Mouse (Mus musculus) hindbrain, embryonic 12.5 days (tissue): Measurements from ENCODE around the gene Zfp551. TPM values are rescaled to one million over a fixed set of nuclear protein-coding genes. Genes with fewer than 3 reads are reported as not detected.
A peak's percentile ranks its signal among the peaks of the same experiment; 100 is the strongest.

ENCODE experiments used
- ATAC-seq: fragments of 200-750 bp; cut with Nextera tagmentation; 2 replicates; pipeline ENCODE4 v1.8.0; 2017; ENCODE audit warnings: moderate TSS enrichment; ENCODE audit not compliant: low FRiP score
- H3K27ac ChIP-seq: fragments of 300-500 bp; sonication (generic); 2 replicates; pipeline ENCODE4 v1.5.1; 2016; ENCODE audit warnings: mild to moderate bottlenecking
- H3K27me3 ChIP-seq: fragments of 300-500 bp; sonication (generic); 2 replicates; pipeline ENCODE4 v1.6.1; 2016; ENCODE audit warnings: mild to moderate bottlenecking
- H3K36me3 ChIP-seq: fragments of 300-500 bp; sonication (generic); 2 replicates; pipeline ENCODE4 v1.6.1; 2016; ENCODE audit warnings: mild to moderate bottlenecking
- H3K4me1 ChIP-seq: fragments of 300-500 bp; sonication (generic); 2 replicates; pipeline ENCODE4 v1.6.1; 2016
- H3K4me2 ChIP-seq: fragments of 300-500 bp; sonication (generic); replicated peaks from 2 replicates; pipeline ENCODE4 v1.6.1; 2016; ENCODE audit warnings: mild to moderate bottlenecking
- H3K4me3 ChIP-seq: fragments of 300-500 bp; sonication (generic); 2 replicates; pipeline ENCODE4 v1.5.1; 2016; ENCODE audit warnings: mild to moderate bottlenecking
- H3K9ac ChIP-seq: fragments of 300-500 bp; sonication (generic); 2 replicates; pipeline ENCODE4 v1.6.1; 2016; ENCODE audit warnings: mild to moderate bottlenecking, moderate library complexity
- H3K9me3 ChIP-seq: fragments of 300-500 bp; sonication (generic); replicated peaks from 2 replicates; pipeline ENCODE4 v1.6.1; 2016; ENCODE audit warnings: mild to moderate bottlenecking
- WGBS: fragments of 180-500 bp; shearing (Covaris S2); methylation state at CpG from one replicate; pipeline ENCODE4 v1.1.7; 2016; 5-methylcytosine and 5-hydroxymethylcytosine counted together
- polyA plus RNA-seq: library from polyadenylated mRNA; unstranded; fragments of >200 nt; fragmentation: Nextera tagmentation; extraction: Ambion mirVana; gene quantifications from 2 replicates; pipeline ENCODE4 v1.2.1, GENCODE M21; 2016

The Zfp551 gene
- polyA plus RNA-seq: 5.4 and 5.7 TPM in 2 replicates

DNA sequence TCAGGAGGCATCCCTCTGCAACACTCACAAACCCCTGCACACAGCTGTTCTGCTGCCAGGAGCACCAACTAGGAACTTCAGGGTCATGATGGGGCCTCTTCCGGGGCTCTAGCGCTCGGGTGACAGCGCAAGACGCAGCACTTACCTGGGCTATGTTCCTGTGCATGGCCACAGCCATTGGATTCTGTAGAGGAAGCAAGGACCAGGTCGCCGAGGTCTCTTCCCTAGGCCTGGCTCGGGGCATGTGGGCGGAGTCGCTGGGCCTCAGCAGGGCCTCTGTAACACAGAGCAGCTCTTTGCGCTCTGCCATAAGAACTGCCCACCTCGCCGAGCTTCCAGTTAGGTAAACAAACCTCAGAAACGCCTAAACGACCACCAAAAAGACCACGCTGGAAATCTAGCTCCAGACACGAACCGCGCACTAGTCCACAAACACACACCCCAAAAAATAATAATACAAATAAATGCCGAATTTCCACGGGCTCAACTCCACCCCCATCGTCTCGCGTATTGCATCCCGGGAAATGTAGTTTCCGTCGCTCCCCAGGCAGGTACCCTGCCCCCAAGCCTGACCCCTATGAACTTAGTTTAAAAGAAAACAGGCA is at the start of gene Zfp551:
Gene Zfp551 (minus strand): TSS at position 507 of the 605 bp plus-strand sequence.
- H3K27me3 ChIP-seq: no peaks in the 10 kb centered on the region
- peak within 1 kb of the TSS; percentile 69 for H3K4me2 ChIP-seq
- H3K4me3 ChIP-seq: peak within 1 kb of the TSS; percentile 60
- peaks cover 14% of the 10 kb centered on the region for H3K4me1 ChIP-seq
- peak within 1 kb of the TSS; percentile 82 for H3K9ac ChIP-seq
- 0 out of 2 replicates have a peak within 1 kb of the TSS, but pooled peaks have one; percentile 30 for H3K27ac ChIP-seq
- peaks cover 16% of the 10 kb centered on the region; the same call in 1 of the 2 replicates for H3K36me3 ChIP-seq
- no peaks in the 10 kb centered on the region for H3K9me3 ChIP-seq
- ATAC-seq: peak; percentile 91
- under 1% methylated on average over 27 of the region's 27 CpGs for WGBS

DNA sequence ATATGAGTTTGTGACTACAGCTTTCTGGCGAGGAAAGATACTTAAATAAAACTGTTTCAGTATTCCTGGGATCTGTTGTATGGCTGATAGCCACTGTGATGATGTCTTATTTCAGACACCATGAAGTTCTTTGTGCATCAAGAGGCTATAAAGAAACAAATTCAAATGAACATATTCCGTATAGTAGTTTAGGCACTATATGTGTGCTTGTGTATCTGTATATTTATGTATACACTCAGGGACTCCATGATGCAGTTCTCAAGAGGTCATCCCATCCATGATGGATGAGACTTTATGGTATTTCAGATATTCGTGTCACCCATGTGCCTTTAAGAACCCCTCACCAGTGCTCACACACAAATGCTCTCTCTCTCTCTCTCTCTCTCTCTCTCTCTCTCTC is 304 bp upstream of the Zfp551 start:
- Histone ChIP-seq H3K9ac (no peak overlapping the region), H3K27me3 (no peaks in the 10 kb centered on the region), H3K4me1 (peaks cover 14% of the 10 kb centered on the region), H3K27ac (no peak overlapping the region), H3K4me3 (peak overlapping the region; percentile 60), H3K36me3 (peaks cover 14% of the 10 kb centered on the region; the same call in 1 of the 2 replicates), H3K9me3 (no peaks in the 10 kb centered on the region), H3K4me2 (peak overlapping the region; percentile 69)
- ATAC-seq: peak; percentile 55
- WGBS: 63% methylated on average over 3 of the region's 3 CpGs

DNA sequence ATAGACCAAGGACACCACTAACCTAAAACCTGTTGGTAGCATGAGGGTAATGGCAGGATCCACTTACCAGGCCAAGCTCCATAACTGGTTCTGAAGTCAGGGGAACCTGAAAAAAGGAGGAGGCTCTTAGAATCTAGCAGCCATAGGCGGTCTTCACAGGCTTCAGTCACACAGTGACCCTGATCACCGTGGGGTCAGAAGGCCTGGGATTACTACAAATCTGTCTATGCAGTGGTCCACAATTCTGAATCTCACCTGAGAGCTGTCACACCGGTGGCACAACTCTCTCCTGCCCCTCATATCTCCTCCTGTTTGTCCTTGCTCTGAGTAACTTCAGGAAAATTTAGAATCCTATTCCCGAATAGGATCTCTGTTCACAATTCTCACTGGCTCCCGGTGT is 810 bp downstream of the Zfp551 start:
- WGBS: 56% methylated on average over 5 of the region's 5 CpGs
- peak; percentile 39 for ATAC-seq
- peaks cover 22% of the 10 kb centered on the region for H3K36me3 ChIP-seq
- peaks cover 14% of the 10 kb centered on the region for H3K4me1 ChIP-seq
- H3K27ac ChIP-seq: 0 out of 2 replicates have a peak overlapping the region, but pooled peaks have one; percentile 30
- peak overlapping the region; percentile 82 for H3K9ac ChIP-seq
- H3K9me3 ChIP-seq: no peaks in the 10 kb centered on the region
- no peaks in the 10 kb centered on the region for H3K27me3 ChIP-seq
- H3K4me3 ChIP-seq: peak overlapping the region; percentile 60
- H3K4me2 ChIP-seq: peak overlapping the region; percentile 69

DNA sequence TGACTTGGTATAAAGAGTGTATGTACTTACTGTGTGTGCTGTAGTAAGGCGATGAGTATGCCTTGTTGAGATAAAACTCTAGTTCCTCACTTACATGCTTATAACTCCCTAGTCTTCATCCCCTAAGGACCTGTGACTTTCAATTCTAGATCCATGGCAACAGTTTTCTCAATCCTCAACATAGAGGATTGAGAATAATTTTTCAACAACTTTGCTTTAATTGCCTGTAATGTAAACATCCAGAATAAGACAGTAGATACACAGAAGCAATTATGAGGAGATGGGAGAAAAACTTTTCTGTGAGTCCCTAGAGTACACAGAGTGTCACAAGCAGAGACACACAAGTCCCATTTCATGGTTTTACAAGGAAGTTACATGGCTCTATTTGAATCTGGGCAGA is 53.4 kb downstream of the Zfp551 start, which contains the start of gene Vmn1r84:
Gene Vmn1r84 (minus strand): TSS at position 101 of the 400 bp plus-strand sequence.
- no peak for ATAC-seq
- Histone ChIP-seq H3K9me3 (peaks cover 13% of the 10 kb centered on the region; the same call in 1 of the 2 replicates), H3K27me3 (no peaks in the 10 kb centered on the region), H3K27ac (no peak within 1 kb of the TSS), H3K4me2 (no peak within 1 kb of the TSS), H3K4me3 (no peak within 1 kb of the TSS), H3K9ac (no peak within 1 kb of the TSS), H3K36me3 (no peaks in the 10 kb centered on the region), H3K4me1 (no peaks in the 10 kb centered on the region)
- WGBS: 57% methylated on average over 1 of the region's 1 CpGs

Other genes starting within 250 kb of the Zfp551 start
- gene Vmn1r80, start 233.5 kb downstream of the Zfp551 start, polyA plus RNA-seq: not detected in 2 replicates
- not detected in 2 replicates for gene Vmn1r81, start 154.5 kb downstream of the Zfp551 start, polyA plus RNA-seq
- not detected in 2 replicates for gene Vmn1r82, start 122.3 kb downstream of the Zfp551 start, polyA plus RNA-seq
- not detected in 2 replicates for gene Vmn1r83, start 93.3 kb downstream of the Zfp551 start, polyA plus RNA-seq
- gene Vmn1r84, start 53.5 kb downstream of the Zfp551 start, polyA plus RNA-seq: not detected in 2 replicates
- 52.0 and 55.8 TPM in 2 replicates for gene Zfp606, start 55.5 kb upstream of the Zfp551 start, polyA plus RNA-seq
- not detected in 2 replicates for gene 2900092C05Rik, start 89.8 kb upstream of the Zfp551 start, polyA plus RNA-seq
- gene Vmn2r53, start 186.0 kb upstream of the Zfp551 start, polyA plus RNA-seq: 0.01 TPM in 1 of 2 replicates, not detected in the other
- not detected in 2 replicates for gene Vmn2r54, start 217.6 kb upstream of the Zfp551 start, polyA plus RNA-seq